Mouse (Mus musculus): ENCODE measurements around the gene Zxdc. TPM values are rescaled to one million over a fixed set of nuclear protein-coding genes. Genes with fewer than 3 reads are reported as not detected.

Gene Zxdc
- polyA plus RNA-seq (2012; rRNA removed): 15.2 and 19.9 TPM in 2 replicates

DNA sequence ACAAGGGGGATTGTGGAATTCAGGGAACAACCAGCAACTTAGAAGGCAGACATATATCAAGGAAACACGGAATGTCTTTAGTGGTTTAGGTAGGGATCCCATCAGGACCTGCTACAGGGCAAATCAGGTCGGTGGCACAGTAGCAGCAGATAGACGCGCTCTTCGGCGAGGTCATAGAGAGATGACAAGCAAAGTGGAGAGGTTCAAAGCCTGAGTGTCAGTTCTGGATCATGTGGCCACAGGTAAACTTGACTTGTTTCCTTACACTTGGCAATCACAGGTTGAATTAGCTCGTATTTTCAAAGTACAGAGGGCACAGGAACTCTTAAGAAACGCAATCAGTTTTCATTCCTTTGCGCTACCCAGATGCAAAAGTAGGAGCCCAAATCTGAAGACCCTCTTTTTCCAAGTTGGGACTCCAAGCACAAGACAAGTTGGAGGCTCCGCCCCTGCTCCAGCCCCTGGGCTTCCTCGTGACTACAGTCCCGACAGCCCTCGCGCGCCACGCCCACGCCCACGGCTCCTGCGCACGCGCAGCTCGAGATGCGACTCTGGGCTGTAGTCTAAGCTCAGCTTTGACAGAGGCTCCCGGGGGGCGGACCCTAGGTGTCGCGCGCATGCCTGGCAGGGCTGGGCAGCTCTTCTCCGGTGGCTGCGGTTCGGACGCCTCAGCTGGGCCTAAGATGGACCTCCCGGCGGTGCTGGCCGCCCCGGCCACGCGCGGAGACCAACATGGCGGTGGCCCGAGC is at the start of gene Zxdc:
Gene Zxdc, plus strand, starts transcription at position 517 of the 749 bp plus-strand sequence.
- peak; percentile 72 for DNase-seq (ENCODE audit: low read depth)

DNA sequence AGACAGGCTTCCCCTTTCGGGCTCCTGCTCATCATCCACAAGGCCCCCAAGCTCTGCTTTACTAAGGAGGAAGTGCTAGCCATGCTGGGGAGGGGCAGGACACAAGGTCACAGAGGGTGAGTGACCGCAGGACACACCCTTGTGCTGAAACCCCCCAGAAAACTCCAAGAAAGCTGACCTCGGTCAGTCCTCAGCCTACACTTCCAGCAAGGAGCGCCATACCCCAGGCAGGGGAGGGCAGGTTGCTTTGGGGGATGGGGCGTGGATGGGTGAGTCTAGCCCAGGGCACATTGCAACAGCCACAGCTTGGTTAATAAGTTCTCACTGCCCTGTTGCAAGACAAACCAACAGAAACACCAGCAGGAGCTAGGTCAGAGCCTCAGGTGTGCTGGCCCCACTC is 48.9 kb upstream of the Zxdc start:
- no peak for DNase-seq (ENCODE audit: low read depth)

DNA sequence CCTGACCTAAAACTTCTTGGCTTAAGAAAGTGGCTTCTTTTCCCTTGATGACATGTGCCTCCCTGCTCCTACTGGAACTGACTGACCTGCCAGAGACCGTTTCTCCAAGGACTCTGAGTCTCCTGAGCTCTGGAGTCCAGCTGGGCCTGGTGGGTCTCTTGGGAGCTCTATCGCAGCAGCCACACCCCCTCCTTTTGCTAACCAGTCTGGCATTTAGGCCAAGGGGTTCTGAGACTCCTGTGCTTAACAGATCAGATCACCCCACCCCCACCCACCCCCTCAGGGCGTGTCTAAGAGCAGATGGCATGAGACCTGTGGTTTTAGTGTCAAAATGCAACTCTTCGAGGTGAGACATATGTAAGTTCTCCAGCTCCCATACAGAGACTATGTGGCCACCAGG is 47.5 kb upstream of the Zxdc start:
- DNase-seq (ENCODE audit: low read depth): no peak

DNA sequence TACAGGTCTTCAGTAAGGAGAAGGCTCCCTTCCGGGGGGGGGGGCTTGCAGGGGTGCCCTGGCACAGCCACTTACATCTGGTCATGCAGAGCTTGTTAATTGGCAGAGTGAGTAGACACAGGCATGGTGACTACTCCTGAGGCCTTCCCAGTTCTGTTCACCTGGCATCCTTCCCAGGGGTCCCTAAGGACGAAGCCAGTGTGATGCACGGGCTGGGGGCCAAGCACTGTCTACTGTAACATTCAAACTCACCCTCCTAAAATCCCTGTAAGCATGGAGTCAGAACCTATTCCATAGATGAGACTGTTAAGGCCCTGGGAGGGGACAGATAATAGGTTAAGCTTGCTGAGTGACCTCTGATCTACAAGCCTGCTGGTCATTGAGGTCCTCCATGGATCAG is 45.3 kb upstream of the Zxdc start:
- no peak for DNase-seq (ENCODE audit: low read depth)

DNA sequence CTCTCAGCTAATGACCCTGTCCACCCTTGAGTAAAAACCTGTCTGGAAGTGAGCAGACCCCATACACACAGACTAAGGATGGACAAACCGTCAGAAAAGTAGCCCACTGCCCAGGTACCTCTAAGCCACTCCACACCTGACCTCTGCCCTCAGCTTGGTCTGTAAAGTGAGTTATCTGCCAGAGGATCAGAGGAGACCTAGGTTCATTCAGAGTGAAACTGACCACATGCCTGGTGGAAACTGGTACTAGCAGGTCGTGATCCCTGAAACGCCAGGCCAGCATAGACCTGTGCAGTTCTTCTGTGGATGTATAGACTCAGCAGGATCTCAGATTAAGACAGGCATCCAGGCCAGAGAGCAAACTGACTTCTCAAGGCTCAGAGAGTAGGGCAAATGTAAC is 44.8 kb upstream of the Zxdc start:
- no peak for DNase-seq (ENCODE audit: low read depth)

DNA sequence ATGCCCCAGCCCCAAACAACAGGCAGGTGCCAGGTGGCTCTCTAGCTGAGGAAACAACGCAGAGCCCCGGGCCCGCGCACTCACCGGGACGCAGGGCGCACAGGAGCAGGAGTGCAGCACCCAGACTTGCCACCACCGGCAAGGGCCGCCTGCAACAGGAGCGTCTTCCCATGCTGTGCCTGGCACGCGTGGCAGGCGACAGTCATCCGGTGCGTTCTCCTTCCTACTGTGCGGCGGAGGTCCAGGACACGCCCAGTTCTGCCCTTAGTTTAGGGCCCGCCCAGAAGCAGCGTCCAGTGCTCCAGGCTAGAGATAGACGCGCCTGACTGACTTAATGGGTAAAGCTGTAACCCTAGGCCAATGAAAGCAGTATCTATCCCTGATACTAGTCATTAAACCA is 44.3 kb upstream of the Zxdc start, which contains the start of gene Chst13:
Gene Chst13, minus strand, starts transcription at position 195 of the 400 bp plus-strand sequence.
- no peak for DNase-seq (ENCODE audit: low read depth)

DNA sequence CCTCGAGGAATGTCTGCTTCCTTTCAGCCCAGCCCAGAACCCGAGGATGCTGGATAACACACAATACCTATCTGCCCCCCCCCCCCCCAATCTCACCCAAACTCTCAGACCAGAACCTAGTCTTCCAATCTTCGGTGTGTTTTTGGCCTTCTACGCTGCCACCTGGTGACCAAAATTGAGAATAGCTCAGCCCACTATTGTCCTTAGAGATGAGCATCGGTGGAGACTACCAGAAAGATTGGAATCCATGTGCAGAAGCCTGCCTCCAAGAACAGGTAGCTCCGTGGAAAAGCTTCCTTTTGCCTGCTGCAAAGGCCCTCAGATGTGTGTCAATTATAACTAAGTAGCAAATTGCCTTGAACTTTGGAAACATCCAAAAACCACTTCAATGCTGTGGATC is 41.6 kb upstream of the Zxdc start:
- DNase-seq (ENCODE audit: low read depth): no peak

DNA sequence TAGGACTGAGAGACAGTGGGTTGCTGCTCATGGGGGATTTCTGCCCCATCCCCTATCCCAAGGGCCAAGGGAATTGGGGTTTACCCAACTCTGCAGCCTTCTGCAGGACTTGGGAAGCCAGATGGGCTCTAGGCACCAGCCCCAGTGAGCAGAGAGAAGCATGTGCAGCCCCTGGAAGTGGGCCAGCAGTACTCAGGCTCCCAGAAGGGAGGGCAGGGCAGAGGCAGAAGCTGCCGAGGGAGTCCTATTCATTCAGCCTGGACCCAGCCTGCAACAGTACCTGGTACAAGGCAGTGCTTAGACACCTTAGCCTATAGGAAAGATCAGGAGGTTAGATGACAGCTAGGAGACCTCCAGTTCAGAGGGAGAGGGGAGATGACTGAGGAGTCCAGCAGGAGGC is 39.3 kb upstream of the Zxdc start:
- no peak for DNase-seq (ENCODE audit: low read depth)

DNA sequence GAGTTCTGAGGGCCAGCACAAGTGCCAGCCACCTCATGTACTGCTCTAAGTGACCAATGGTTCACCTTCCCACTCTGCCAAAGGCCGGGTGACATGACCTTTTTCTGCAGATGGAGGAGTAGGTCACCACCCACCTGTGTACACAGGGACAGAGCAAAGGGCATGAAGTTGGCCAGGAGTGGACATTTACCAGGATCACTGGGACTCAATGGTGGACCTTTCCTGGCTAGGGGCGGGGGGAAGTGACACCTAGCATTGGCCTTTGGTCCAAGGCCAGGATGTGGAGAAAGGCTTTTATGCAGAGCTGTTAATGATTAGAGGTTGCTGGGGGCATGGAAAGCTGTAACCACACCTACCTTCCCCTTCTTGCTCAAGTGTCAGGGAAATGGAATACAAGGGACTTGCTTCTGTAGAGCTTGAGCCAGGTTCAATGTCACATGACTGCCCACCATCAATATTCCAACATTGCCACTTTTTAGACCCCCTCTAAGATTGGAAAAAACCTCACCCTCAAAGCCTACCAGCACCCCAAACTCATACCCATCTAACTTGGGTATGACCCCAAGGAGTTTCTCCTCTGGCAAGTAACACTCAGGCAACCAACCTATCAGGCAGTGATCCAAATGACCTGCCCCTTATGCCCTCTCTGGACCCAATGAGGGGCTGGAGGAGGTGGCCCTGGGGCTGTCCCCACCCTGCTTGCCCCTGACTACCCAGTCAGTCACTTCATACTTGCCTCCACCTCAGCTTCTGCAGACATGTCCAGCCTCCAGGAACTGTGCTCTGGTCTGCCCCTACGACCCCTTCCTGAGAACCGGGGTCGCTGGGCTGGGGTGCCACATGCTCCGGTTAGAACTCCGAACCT is 36.5 kb upstream of the Zxdc start, which contains the start of gene Uroc1:
Gene Uroc1, plus strand, starts transcription at position 724 of the 865 bp plus-strand sequence.
- DNase-seq (ENCODE audit: low read depth): no peak

DNA sequence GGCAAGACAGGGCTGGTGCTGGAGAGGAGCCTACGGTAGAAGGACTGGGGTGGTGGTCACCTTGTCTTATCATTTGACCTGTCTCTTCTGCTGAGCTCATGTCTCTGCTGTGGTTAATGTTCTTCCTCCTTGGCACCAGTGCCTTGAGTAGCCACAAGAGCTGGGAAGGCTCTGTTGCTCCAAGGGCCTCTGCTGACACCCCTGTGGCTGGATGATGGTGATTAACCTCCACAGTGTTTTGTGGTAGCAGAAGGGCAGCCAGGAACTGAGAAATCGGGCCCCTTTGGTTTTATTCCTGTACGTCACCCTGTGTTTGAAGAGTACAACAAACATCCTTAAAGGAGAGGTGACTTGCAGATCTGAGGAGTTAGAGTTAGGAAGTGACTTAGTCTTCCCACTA is 35.0 kb upstream of the Zxdc start:
- DNase-seq (ENCODE audit: low read depth): no peak

DNA sequence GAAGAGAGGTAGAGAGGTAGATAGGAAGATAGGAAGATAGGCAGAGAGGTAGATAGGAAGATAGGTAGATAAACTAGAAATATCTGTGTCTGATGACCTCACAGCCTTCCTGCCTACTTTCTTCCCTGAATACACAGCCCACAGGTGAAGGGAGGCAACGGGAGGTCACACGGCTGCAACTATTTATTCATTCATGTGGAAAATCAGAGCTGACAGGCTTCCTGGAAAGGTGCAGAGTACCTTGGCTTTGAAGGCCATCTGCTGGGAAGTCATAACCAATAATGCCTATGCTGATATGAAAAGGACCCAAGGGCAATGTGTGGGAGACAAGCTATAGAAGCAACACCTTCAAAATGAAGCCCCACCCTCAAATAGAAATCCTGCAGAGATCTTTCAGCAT is 26.9 kb upstream of the Zxdc start:
- no peak for DNase-seq (ENCODE audit: low read depth)

DNA sequence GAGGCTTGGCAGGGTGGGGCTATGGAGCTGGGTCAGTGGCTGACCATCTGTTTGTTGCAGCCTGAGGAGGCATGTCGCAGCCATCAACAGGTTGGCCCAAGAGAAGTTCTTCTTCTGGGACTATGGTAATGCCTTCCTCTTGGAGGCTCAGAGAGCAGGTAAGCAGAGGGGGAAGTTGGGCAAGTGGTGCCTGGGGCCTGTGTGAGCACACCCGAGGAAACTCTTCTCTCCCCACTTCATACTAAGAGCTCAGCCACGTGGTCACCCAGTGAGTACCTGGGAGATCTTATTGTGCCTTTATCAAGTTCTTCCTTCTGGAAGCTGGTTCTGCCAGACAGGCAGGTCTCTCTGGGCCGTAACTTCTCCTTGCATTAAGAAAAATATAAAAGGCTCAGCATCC is 22.1 kb upstream of the Zxdc start:
- DNase-seq (ENCODE audit: low read depth): no peak

DNA sequence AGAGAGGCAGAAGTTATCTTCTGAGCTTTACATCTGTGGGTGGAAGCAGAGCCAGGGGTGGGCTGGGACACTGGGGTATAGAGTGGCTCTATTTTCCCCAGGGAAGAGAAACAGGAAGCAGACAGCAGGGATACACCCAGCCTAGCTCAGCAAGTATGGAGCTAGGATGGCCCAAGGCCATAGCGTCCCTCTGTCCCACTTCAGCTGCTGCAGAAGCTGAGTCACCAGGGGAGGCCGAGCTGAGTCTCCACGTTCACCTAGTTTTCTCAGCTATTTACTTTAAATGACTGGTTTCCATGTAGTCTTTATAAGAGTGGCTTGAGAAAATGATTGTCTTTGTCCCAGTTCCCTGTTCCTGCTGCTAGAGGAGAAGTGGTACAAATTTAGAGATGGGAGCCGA is 20.8 kb upstream of the Zxdc start:
- no peak for DNase-seq (ENCODE audit: low read depth)

DNA sequence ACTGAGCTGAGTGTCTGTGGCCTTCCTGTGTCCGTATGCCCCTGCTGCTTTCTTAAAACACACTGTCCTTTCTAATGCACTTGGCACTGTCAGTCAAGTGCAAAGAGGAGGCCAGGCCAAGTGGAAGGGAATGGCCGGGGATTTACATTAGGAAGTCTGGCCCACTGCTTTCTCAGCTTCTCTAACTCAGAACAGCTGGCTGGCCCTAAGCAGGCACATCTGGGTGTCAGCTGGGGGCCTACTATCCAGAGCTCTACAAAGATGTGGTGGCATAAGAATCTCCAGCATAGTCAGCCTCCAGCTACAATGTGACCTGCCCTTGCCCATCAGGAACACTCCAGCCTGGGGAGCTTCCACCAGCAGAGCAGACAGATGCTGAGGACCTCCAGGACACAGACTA is 19.3 kb upstream of the Zxdc start:
- DNase-seq (ENCODE audit: low read depth): no peak

DNA sequence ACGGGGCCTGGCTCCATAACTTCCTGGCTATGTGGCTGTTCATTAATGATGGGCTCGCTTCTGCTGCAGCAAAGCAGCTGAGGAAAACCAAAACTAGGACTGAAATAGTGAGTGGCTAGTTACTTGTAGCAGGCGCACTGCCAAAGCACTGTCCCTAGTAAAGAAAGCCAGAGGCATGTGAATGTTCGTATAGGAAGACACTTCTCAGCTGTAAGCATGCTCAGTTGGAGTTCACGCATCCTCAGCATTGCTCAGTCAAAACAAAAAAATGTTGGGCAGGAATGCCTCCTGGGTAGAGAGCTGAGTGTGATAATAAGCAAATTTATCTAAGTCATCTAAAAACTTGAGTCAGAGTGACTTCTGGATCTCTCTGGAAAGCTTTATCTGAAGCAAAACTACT is 11.2 kb upstream of the Zxdc start:
- no peak for DNase-seq (ENCODE audit: low read depth)

DNA sequence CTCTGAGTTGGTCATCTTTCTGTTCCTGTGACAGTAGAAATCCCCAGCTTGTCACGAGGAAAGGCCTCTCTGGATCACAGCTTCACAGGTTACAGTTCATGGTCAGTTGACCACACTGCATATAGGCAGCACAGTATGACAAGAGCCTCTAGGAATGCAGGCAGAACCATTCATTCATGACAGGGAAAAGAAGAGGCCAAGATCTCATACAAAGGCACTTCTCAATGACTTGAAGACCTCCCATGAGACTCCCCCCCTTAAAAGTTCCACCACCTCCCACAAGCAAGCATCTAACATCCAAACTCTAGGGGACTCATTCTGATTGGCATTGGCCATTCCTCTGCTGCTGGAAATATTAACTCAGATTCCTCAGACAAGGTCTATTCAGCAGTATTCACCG is 9.8 kb upstream of the Zxdc start:
- DNase-seq (ENCODE audit: low read depth): no peak

DNA sequence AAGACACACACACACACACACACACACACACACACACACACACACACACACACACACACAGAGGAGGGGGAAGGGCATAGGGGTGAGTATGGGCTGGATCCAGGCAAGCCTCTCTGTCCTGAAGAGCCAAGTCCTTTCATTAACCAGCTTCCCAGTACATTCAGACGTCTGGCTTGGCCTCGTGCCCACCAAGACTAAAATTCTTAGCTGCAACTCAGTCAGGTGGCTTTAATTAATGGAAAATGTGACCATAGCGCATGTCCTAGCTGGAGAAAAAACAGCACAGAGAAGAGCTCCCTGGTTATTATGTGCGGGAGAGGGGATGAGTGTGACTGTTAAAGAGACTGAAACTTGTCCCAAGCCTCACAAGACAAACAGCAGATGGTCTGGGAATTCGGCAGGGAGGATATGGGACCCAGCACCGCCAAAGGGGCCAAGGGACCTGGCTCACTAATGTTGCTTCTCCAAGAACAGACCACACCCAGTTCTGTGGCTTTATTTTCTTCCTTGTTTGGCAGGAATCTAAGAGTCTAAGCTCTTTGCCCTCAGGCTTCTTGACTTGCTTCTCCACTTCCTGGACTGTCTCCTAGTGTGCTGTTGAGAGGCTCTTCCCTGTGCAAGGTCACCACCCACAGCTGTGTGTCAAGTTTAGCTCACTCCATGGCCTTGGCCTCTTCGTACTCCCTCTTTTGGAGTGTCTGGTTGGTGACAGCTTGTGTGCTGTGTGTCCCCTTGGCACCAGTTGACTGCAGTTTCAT is 9.1 kb upstream of the Zxdc start:
- peak; percentile 95 for DNase-seq (ENCODE audit: low read depth)

DNA sequence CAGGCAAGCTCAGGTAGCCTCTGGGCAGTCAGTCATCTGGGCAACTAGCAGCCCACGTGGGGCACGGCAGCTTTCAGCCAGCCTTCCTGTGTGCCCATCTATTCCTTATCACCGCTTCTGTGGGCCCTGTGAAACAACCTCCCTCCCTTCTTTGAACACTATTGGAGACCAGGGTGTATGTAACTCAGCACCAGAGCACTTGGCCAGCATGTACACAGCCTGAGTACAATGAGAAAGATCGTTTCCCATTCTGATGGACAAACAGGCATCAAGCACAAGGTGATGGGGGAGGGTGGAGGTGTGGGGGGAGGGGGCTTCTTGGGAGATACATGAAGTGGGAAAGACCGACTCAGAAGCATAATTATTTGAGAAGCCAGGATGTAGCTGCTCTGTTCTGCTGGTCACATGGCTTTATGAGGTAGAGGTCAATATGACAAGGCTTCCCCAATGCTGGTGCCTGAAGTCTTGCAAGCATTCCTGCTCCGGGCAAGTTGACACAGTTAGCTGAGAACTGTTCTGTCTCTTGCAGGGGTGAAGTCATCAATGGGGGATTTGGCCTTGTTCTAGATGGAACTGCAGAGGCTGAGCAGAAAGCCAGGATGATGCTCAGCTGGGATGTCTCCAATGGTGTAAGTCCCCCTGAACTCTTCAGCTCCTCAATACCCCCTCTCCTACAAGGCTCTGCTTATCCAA is 8.2 kb upstream of the Zxdc start:
- DNase-seq (ENCODE audit: low read depth): no peak

DNA sequence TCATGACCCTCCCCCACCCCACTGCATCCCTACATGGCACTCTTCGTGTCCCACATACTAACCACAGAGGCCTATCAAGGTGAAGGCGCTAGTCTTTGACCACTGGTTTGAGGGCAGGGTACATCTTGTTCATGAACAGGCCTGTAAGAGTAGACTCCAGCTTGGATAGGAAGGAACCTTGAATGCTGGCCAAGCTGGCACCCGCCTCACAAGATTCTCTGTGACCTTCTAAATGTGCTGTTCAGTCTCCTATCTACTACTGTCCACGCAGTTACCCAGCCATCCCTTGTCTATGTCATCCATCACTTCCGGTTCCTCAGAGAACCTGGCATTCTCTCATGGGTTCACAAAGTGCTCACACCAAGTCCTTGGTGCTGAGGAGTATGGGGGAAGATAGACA is 6.0 kb upstream of the Zxdc start:
- no peak for DNase-seq (ENCODE audit: low read depth)

DNA sequence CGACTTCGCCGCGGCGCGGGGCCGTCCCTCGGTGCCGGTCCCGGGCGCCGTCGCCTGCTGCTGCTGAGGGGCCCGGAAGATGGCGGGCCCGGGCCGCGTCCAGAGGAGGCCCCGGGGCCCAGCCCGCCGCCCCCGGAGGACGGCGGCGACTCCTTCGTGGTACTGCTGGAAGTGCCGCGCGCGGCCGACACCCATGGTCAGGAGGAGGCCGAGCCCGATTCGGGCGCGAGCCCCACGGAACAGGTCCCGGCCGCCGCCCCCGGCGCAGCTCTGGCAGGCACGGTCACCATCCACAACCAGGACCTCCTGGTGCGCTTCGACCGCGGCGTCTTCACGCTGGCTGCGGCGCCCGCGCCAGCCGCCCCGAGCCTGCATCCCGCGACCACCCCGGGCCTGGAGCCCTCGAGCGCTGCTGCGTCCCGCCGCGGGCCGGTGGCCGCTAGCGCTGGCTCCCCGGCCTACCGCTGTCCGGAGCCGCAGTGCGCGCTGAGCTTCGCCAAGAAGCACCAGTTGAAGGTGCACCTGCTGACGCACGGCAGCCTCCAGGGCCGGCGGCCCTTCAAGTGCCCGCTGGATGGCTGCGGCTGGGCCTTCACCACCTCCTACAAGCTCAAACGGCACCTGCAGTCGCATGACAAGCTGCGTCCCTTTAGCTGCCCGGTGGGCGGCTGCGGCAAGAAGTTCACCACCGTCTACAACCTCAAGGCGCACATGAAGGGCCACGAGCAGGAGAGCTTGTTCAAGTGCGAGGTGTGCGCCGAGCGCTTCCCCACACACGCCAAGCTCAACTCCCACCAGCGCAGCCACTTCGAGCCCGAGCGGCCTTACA is 647 bp downstream of the Zxdc start:
- DNase-seq (ENCODE audit: low read depth): no peak

DNA sequence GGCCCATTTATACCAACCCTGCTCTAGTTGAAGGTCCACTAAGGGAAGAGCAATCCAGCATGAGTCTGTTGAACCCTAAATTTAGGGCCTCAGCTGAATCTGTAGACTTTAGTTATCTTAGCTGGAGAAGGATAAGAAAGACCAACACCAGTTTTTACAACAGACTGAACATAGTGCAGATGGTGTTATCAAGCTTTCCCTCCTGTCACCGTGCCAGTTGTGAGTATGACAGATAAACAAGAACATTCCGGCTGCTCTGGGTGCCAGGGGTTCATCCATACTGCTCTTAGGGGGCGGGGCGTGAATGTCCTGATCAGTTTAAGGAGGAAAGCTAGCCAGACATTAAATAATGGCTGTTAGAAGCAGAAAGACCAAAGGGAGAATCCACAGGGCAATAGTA is 5.4 kb downstream of the Zxdc start:
- DNase-seq (ENCODE audit: low read depth): no peak
